Mouse (Mus musculus): ENCODE results near the gene Gm20388. TPM values are rescaled to one million over a fixed set of nuclear protein-coding genes. Genes with fewer than 3 reads are reported as not detected.

The Gm20388 gene
- total RNA-seq, 1 experiment from 2014 or later: 3.6 TPM

DNA sequence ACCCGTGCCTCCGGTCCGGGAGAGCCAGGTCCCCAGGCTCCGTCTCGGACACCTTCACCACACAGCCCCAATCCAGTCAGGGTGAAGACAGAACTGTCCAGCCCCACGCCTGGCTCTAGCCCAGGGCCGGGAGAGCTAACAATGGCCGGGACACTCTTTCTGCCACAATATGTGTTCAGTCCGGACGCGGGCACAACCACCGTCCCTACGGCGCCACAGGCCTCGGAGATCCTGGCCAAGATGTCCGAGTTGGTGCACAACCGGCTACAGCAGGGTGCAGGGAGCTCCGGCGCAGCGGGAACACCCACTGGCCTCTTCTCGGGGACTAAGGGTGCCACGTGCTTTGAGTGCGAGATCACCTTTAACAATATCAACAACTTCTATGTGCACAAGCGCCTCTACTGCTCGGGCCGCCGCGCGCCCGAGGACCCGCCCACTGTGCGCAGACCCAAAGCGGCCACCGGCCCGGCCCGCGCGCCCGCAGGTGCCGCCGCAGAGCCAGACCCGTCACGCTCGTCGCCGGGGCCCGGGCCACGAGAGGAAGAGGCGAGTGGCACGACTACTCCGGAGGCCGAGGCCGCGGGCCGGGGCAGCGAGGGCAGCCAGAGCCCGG is 2425.1 kb downstream of the Gm20388 start:
- peak; percentile 38 for DNase-seq

DNA sequence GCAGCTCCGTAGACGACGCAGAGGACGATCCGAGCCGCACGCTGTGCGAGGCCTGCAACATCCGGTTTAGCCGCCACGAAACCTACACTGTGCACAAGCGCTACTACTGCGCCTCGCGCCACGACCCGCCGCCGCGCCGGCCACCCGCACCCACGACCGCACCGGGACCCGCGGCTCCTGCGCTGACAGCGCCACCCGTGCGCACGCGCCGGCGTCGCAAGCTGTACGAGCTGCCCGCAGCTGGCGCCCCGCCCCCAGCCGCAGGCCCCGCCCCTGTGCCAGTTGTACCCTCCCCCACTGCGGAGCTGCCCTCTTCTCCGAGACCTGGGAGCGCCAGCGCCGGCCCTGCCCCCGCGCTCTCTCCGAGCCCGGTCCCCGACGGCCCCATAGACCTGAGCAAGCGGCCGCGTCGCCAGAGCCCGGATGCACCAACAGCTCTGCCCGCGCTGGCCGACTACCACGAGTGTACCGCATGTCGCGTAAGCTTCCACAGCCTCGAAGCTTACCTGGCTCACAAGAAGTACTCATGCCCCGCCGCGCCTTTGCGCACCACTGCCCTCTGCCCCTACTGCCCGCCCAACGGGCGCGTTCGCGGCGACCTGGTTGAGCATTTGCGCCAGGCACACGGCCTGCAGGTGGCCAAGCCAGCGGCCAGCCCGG is 2425.7 kb downstream of the Gm20388 start:
- peak; percentile 70 for DNase-seq

DNA sequence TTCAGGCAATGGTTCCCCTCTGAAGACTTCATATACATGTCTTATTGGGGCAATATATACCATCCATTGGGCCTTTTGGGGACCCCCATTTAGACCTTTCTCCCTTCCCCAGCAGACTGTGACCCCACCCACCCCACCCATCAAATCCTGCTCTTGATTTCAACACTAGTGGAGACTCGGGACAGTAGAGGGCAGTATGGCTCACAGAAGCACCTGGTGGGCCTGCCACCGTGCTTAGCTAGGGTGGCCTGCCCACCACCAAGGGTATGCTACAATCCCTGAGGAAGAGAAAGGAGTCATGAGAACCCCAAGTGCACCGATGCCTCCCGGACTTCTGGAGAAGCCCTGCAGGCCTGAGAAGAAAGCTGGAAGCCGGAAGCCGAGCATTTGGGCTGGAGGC is 2428.2 kb downstream of the Gm20388 start:
- no peak for DNase-seq

DNA sequence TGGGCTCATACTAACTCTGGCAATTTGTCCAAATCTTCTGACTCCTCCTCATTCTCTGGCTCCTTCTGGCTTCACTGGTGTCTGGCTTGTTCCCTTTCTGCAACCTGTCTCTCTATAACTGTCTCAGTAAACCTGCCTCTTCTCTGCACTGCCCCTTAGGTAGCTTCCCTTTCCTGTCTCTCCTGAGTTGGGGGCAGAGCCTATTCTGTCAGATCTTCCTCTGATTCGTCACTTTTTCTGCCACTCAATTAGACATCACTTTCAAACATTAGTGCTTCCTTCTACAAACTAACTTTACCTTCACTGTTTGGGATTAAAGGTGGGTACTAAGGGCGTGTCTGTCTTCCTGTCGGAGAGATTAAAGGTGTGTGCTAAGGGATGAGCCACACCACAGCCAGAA is 2430.1 kb downstream of the Gm20388 start:
- DNase-seq: no peak

DNA sequence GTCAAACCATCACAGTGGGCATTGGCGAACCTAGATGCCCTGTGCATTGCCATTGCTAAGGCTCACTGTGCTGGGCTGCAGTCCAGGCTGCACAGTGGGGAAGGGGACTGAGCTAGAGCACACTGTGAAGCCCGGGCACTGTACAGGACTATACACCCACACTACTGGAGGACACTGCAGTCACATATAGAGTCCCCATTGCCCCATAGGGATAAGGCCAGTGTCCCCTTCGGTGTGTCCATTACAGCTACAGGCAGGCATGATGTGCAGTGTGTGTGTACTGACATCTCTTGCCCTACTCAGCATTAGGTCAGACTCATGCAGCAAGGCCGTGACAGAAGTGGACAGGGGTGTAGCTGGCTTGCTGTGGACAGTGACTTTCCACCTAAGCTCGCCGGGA is 2431.1 kb downstream of the Gm20388 start:
- no peak for DNase-seq

DNA sequence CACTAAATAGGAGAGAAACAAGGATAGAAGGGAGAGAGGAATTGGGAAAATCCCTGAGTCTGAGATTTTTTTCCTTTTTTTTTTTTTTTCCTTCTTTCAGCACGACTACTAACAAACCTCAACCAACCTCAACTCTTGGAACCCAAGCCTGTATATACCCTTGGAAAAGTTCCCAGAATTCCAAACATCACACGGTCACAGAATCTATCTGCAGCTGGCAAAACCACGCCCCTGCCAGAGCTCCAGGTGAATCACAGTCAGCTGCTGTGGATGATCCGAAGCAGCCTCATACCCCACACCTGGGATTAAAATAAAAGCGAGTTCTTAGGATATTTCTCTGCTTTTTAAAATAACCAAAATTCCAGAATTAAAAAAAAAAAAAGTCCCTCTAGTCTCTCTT is 2431.7 kb downstream of the Gm20388 start:
- no peak for DNase-seq

DNA sequence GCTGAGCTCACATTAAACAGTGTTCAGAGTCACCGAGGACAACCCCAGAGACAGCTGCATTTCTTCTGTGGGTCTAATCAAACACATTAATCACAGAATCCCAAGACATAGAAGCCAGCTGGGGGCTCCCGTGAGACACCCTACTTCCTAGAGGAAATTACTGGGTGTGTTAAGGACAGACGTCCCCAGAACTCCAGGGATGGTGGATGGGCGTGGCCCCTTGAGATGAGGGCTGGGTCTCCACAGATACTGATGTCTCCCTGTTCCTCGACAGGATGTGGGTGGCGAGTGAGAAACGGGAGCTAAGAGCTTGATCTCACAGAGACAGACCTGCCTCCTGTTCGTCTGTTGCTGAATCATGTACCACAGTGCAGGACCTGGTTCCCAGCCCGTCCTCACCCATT is 2432.2 kb downstream of the Gm20388 start:
- no peak for DNase-seq

DNA sequence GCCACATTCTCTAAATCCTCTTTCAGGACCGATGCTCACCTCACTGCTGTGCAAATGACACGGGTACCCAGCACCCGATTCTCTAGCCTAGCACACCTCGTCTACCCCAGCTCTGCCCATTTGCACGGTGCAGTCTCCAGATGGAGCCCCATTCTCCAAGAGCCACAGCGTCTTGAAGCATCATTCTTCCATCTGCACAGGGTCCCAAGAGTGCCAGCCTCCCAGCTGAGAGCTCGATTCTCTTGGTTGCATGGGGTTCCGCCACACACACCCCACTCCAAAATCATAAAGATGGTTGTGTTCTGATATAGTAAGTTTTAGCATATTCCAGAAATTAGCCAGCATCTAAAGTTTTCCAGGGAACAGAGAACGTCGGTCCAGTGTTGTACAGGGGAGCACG is 2432.7 kb downstream of the Gm20388 start:
- no peak for DNase-seq

DNA sequence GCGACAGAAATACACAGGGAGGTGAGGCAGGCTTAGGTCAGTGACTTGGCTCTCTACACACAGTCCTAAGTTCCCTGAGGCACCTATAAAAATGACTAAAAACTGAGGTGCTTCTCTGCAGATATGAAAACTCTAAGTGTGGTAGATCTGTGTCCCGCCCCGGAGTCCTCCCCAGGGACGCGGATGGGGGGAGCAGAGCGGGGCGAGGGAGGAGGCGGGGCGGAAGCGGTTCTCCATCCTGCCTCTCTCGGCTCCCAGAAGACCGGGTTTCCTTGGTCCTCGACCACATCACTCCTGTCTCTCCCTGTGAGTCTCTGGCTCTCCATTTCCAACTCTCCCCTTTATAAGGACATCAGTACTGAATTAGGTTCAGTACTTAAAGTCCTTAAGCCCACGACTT is 2433.1 kb downstream of the Gm20388 start:
- no peak for DNase-seq

DNA sequence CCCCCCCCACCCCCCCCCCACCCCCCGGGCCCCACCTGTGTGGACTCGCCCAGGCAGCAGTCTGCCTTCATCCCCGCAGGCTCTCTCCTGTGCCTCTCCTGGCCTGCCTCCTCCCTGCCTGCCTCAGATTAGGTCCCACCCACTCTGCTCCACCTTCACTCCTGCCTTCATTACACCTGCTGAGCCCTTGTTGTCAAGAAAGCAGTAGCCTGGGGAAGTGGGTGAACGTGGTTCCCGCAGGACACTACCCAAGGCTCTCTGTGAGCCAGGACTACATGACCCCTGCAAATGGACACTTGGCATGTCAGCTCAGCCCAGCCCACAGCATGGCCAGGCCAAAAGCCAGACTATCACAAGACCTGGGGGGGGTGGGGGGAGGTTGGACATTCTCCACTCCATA is 2433.6 kb downstream of the Gm20388 start:
- no peak for DNase-seq

DNA sequence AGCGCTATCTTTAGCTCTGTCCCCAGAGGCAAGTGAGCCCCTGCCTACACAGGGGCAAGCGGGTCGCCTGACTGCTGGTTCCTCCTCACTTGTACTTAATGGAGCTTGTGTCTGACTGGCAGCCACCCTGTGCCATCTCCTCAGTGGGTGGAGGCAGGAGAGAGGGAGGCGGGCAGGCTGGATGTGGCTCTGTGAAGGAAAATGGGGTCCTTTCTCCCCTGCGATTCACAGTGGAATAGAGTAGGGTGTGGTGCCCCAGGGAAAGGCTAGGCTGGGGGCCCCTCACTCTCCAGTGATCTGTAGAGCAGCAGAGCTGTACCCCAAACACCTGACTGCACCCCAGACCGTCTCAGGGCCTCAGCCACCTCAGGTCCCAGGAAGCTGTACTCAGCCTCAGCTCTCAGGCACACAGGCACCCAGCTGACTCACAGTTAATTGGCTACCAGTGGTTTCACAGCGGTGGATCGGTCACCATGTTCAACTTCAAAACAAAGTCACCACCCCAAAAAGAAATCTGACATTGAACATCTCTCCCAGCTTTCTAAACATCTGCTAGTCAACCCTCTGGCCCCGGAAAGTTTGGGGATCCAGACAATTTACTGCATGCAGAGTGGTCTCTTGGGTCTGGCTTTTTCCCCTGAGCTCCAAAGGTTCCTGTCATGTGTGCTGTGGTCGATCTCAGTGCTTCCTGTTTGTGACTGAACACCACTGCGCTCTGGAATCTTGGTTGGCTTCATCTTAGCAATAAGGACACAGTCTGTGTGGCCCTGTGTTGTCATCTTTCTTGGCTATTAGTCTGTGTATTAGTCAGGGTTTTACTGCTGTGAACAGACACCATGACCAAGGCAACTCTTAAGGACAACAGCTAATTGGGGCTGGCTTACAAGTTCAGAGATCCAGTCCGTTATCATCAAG is 2434.8 kb downstream of the Gm20388 start:
- no peak for DNase-seq

DNA sequence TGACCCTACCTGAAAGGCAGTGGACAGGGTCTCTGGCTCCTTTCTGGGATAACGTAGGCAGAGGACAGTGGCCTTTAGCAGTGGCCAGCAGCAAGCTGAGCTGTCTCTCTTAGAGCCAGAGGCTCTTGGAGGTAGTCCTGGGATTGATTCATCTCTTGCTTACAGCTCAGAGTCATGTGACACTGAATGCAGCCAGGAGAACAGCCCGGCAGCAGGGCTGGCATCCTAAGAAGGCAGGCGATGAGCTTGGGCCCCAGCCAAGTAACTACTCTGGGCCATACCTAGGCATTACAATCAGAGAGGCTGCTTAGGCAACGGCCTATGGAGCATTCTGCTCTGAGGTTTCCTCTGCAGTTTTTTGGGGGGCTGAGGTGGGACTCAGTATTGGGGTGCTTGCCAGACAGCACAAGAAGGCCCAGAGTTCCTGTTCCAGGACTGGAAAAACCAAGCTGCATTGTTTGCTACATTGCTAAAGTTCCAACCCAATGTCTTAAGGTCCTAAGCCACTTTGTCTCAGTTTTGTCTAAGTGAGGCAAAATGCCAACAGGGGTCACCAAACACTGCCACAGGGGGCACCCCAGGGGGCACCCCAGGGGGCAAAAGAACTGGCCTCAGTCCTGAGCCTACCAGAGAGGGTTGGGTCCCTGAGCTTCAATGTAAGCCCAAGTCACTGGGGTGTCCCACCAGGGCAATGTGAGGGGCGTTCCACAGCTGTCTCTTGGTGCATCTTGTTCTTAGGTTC is 2437.3 kb downstream of the Gm20388 start:
- DNase-seq: peak; percentile 55

DNA sequence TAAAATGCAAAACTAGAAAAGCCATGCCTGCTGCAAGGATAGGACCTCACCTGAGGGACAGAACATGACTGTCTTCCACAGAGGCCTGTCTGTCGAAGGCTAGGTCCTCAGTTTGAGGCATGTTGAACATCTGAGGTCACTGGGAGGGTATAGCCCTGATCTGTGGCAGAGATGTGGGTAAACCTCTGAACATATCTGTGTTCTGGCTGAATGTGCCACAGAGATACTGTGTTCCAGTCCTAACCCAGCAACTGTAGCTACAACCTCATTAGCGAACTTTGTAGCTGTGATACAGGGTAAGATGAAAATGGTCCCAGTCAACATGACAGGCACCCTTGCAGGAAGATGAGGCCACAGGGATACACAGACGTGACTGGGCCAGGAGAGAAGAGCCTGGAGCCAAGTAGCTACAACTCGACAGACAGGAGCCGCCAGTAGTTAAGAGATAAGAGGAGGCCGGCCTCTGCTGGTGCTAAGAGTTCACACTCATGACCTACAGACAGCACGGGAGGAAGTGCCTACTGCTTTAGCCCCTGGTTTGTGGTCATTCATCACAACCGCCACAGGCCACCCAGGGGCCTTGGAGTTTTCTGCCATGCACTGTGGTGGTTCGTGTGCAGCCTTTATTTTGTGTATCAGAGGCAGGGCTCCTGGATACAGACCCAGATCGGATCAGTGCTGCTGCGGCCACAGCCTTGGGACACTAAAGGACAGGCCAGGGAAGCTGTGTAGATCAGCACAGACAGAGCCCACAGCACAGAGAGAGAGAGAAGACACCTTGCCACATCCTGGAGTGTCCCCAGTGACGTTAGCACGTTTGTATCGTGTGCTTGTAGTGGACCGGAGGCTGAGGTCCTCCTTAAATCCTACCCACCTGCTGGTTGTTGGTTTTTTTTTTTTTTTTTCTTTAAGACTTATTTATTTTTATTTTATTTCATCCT is 2439.0 kb downstream of the Gm20388 start:
- DNase-seq: no peak

DNA sequence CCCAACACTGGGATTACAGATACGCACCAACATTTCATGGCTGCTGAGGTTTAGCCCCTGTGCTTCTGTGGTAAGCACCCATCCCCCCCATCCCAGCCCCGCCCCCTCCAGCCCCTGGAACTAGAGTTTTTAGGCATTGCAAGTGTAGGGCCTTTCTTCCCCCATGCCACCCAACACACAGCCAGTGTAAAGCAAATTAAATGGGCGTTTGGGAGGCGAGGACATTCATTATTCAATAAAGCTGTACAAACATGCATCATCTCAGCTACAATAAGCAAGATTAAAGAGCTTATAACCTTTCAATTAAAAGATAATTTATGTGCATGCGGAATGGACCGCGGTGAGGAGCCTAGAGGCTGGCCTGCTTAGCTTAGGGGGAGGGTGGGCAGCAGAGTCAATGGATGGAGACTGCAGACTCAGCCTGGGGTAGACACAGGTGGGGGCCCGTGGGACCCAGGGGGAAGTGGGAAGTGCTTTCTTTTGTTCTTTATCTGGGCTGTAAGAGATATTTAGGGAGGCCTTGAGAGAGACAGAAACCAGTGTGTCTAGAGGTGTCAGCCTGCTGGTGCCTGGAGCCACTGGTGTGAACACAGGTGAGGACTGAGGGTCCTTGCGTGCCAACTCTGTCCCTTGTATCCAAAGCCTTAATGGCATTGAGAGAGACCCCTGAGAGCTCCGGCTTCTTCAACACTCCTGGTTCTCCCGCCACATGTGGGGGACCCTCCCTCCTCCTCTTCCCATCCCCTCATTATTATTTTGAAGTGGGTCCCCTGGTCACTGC is 2439.9 kb downstream of the Gm20388 start:
- DNase-seq: no peak

DNA sequence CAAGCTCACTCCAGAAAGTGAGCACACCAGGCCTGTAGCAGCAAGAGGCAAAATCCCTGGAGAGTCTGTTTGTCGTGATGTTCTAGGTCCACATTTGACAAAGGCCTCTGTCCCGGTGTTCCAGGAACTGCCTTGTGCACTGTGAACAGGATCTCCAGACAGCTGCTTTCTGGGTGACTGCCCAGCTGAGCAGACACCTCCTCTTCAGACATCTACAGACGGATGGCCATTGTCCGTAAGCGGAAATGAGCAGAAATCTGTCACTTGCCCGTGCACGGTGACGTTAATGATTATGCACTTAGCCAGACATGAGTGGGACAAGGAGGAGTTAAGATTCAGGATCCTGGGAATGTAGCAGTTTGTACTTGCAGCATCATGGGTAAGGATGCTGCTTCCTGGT is 2443.5 kb downstream of the Gm20388 start:
- DNase-seq: no peak

DNA sequence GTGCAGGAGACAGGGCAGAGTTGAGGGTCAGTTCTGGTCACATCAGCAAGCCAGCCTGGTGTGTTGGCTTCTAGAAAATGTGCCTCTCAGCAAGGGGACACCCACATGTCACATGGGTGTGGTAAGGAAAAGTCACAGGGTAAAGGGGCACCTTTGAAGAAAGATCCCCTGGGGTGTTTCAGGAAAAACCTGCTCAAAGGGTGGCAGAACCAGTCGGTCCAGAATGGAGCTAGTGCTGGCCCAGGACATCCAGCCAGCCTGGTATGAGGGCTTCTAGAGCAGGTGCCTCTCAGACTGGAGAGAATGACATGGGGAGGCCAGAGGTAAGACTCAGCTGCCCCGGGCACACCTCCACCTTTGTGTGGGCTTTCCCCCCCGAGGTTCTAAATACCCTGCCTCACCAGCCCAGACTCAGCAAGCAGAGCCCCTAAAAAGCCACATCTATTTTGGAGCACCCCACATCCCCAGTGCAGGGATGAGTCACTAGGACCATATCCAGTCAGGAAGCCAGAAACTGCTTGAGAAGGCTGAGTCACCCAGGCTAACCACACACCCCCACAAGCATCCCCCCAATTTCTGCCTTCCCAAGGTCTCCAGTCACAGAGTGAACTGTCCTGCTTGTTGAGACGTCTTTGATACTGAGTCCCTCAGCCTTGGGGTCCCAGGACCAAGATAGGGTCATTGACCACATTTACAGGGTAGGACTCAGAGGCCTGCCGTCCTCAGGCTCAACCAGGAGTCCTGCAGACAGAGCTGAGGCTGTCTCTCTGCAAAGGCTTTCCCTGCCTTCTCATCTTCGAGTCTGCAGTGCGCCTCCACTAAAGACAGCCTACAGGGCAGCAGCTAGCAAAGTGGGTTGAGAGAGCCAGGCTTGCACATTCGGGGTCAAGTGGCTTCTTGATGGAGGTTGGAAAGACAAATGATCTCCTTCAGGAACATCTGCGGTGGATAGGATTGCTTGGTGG is 2445.3 kb downstream of the Gm20388 start:
- no peak for DNase-seq

DNA sequence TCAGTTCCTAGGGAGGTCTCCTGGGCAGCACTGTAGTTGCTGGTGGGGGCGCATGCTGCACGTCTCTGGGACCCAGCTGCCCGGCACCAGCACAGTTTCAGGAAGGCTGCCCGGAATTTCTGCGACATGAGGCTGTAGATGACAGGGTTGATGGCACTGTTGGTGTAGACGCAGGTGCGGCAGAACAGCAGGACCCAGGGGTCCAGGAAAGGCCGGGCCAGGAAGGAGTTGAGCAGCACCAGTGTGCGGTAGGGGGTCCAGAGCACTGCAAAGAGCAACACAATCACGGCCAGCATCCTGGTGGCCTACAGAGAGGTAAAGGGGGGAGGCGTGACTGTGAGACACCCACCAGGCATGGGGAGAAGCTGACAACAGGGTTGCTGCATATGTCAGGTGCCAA is 2446.6 kb downstream of the Gm20388 start:
- no peak for DNase-seq

DNA sequence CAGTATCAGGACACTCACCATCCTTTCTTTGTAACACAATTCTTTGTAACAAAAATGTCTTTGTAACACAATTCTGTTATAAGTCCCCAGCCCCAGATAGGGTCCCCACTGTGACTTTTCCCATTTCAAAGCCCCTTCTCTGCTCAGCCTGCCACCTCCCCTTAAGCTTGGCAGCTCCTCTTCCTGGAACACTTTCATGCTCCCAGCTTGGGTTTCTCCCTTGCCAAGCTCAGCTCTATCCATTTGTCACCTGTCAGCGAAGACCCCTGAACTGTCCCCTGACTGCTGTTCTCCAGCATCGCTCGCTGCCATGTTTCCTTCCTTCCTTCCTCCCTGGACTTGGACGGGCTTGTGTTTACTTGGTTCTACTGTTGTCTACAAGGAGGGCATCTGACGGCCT is 2447.0 kb downstream of the Gm20388 start:
- DNase-seq: no peak

DNA sequence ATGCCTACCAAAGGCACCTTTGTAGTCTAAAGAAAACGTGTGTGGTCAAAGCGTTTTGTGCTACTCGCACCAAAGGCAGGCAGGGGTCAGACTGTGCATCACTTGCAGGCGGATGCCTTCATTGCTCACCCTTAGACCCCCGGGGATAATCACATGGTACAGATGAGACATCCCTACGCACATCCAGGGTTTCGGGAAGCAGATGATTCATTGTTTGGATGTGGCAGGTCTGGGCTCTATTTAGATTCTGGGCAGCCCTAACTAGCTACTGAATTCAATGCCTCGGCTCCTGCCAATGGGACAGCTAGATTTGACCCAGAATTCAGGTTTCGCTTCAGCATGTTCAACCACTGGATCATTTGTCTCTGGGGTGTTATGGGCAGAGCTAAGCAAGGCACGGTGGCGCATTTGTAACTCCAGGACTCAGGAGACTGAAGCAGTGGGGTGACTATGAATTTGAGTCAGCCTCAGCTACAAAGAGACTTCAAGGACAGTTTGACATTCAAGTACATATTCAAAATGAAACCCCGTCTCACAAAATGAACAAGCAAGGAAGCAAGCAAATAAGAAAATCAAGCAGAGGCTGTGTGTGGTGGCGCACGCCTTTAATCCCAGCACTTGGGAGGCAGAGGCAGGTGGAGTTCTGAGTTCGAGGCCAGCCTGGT is 2448.6 kb downstream of the Gm20388 start:
- DNase-seq: no peak
